Mouse (Mus musculus): ENCODE measurements around the gene Wdr11. TPM values are rescaled to one million over a fixed set of nuclear protein-coding genes. Genes with fewer than 3 reads are reported as not detected.
A peak's percentile ranks its signal among the peaks of the same experiment; 100 is the strongest.

Wdr11 gene
- polyA plus RNA-seq, 1 experiment = 17.2 TPM

DNA sequence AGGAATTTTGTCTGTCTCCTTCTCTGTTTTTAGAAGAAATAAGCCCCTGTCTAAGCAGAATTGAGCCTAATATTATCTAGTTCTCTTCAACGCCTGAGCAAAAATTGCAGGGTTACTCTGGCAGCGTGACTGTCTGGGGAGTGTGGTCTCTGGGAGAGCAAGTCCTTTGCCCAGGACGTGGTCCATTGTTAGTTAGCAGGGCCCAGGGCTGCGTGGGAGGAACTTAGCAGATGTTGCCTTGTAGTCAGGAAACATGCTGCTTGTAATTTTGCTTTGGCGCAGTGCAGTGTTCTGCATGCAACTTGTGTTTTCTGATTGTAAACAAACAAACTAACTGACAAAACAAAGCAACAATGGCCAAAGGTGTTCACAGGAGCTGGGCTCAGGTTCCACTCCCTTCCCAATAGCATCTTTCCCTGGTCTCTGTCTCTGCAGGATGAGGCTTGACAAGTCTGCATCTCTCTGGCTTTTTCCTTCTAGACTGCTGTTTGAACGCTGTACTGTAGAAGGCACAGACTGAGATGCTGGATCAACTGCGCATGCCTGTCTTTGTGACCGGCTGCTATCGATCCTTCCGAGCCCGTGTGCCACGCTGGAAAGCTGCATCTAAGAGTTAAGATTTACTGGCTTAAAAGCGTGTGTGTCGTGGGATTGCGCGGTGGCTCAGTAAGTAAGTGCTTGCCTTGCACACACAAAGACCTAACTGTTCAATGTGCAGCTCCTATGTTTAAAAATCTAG lies 70.6 kb downstream of the Wdr11 start:
- TF ChIP-seq CTCF (IDR thresholded peaks at IDR 0.05; ENCODE audit: extremely low read depth, insufficient read length, insufficient replicate concordance, low read depth, low read length) = no peak
- TF ChIP-seq POLR2A (IDR thresholded peaks at IDR 0.05; ENCODE audit: low read depth, low read length) = no peak
- H3K4me1 ChIP-seq (ENCODE audit: control insufficient read depth, insufficient read depth, insufficient read length, low read length) = peaks cover 25% of the 10 kb centered on the region
- H3K27me3 ChIP-seq (ENCODE audit: control insufficient read depth, insufficient read depth, low read length) = no peaks in the 10 kb centered on the region
- H3K27ac ChIP-seq (ENCODE audit: insufficient read depth, low read depth, low read length) = no peak overlapping the region
- H3K36me3 ChIP-seq (ENCODE audit: control insufficient read depth, insufficient read depth, low read length) = no peaks in the 10 kb centered on the region
- 78% methylated on average over 16 of the region's 16 CpGs for WGBS
- H3K4me3 ChIP-seq (ENCODE audit: low read depth, low read length) = no peak overlapping the region

DNA sequence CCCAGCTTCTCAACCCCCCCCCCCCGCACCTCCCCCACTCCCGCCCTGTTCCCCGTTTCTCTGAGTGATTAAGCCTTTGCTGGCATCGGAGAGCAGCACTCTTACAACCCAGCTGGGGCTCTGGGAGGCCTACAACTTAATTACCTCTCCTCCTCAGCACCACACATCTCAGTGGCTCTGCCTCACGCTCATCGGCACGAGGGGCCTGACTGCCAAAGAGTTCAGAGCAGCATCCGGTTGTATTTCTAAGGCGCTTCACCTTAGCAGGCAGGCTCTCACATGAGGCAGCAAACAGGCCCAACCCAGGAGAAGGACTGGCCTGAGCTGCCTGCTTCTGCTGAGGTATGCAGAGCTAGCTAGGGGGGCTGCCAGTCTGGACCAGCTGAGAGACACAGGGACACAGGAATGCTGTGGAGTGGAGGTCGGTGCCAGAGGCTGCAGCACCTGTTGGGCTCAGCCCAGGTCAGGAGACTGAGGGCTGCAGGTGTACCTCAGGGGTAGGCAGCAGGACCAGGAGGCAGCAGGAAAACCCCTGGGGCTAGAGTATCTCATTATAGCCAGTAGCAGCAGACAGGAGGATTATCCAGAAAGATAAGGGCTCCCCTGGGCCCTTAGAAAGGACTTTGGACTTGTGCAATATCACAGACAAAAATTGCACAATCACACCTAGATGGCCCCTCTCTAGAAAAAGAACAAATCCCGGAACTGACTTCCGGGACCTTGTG lies 72.3 kb downstream of the Wdr11 start:
- WGBS = 14% methylated on average over 12 of the region's 12 CpGs
- Histone ChIP-seq H3K36me3 (ENCODE audit: control insufficient read depth, insufficient read depth, low read length) (no peaks in the 10 kb centered on the region), H3K4me3 (ENCODE audit: low read depth, low read length) (no peak overlapping the region), H3K27ac (ENCODE audit: insufficient read depth, low read depth, low read length) (peak overlapping the region; percentile 41; the same call in 1 of the 2 replicates), H3K27me3 (ENCODE audit: control insufficient read depth, insufficient read depth, low read length) (no peaks in the 10 kb centered on the region), H3K4me1 (ENCODE audit: control insufficient read depth, insufficient read depth, insufficient read length, low read length) (peaks cover 25% of the 10 kb centered on the region)
- TF ChIP-seq CTCF (IDR thresholded peaks at IDR 0.05; ENCODE audit: extremely low read depth, insufficient read length, insufficient replicate concordance, low read depth, low read length) (no peak), POLR2A (IDR thresholded peaks at IDR 0.05; ENCODE audit: low read depth, low read length) (no peak)

DNA sequence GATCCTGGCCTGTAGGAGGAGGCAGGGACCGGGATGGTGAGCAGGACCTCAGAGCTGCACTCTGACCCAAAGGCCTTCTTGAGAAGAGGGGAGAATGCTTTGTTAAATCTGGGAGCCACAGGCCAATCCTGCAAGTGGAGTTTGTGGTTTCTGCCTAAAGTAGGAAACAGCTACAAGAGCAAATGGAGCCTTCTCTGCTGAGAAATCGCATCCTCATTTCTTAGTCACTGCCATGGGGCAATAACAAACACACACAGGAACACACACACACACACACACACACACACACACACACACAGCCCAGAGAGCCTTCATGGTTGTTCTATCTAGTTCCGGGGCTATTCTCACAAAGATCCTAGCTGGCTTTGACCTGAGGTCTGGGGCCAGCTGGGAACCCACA lies 73.7 kb downstream of the Wdr11 start:
- Histone ChIP-seq H3K4me3 (ENCODE audit: low read depth, low read length) (no peak overlapping the region), H3K27ac (ENCODE audit: insufficient read depth, low read depth, low read length) (peak overlapping the region; percentile 13; the same call in 1 of the 2 replicates), H3K4me1 (ENCODE audit: control insufficient read depth, insufficient read depth, insufficient read length, low read length) (peaks cover 25% of the 10 kb centered on the region), H3K27me3 (ENCODE audit: control insufficient read depth, insufficient read depth, low read length) (no peaks in the 10 kb centered on the region), H3K36me3 (ENCODE audit: control insufficient read depth, insufficient read depth, low read length) (no peaks in the 10 kb centered on the region)
- WGBS = 65% methylated on average over 3 of the region's 3 CpGs
- no peak for TF ChIP-seq POLR2A (IDR thresholded peaks at IDR 0.05; ENCODE audit: low read depth, low read length)
- no peak for TF ChIP-seq CTCF (IDR thresholded peaks at IDR 0.05; ENCODE audit: extremely low read depth, insufficient read length, insufficient replicate concordance, low read depth, low read length)

DNA sequence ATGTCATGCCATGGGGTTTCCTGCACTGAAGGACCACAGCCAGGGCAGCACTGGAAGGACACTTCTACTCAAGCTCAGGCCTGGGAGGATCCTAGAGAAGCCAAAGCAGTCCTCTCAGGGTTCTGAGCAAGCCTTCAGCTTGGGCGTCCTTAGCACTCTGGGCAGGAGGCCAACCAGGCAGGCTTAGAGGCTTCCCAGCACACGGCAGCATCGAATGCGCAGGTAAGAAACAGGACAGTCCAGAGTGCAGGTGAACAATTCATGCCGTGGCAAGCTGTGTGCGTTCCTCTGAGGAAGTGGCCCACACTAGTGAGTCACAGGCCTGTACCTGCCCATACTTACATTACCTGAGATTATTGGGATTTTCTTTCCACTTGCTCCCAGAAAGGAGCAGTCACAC lies 74.3 kb downstream of the Wdr11 start:
- Histone ChIP-seq H3K4me1 (ENCODE audit: control insufficient read depth, insufficient read depth, insufficient read length, low read length) (peaks cover 25% of the 10 kb centered on the region), H3K27ac (ENCODE audit: insufficient read depth, low read depth, low read length) (peak overlapping the region; percentile 13; the same call in 1 of the 2 replicates), H3K36me3 (ENCODE audit: control insufficient read depth, insufficient read depth, low read length) (no peaks in the 10 kb centered on the region), H3K4me3 (ENCODE audit: low read depth, low read length) (no peak overlapping the region), H3K27me3 (ENCODE audit: control insufficient read depth, insufficient read depth, low read length) (no peaks in the 10 kb centered on the region)
- WGBS = 19% methylated on average over 6 of the region's 6 CpGs
- TF ChIP-seq CTCF (IDR thresholded peaks at IDR 0.05; ENCODE audit: extremely low read depth, insufficient read length, insufficient replicate concordance, low read depth, low read length) (no peak), POLR2A (IDR thresholded peaks at IDR 0.05; ENCODE audit: low read depth, low read length) (no peak)

DNA sequence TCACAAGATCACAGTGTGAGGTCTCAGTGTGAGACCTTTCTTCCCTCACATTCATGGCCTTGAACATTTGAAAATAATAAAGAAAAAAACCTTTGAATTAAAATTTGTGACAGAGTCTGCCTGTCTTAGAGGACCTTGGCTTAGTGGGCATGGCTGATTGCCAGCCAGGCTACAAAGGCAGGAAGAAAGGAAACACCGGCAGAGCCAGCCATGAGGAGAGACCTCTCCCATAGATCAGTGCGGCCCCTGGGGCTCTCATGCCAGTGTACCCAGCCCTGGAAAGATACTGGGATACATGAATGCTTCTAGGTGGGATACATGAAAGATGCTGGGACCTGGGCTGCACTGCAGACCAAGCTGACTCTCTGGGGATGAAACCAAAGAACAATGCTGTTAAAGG lies 74.9 kb downstream of the Wdr11 start:
- Histone ChIP-seq H3K36me3 (ENCODE audit: control insufficient read depth, insufficient read depth, low read length) (no peaks in the 10 kb centered on the region), H3K27me3 (ENCODE audit: control insufficient read depth, insufficient read depth, low read length) (no peaks in the 10 kb centered on the region), H3K4me1 (ENCODE audit: control insufficient read depth, insufficient read depth, insufficient read length, low read length) (peaks cover 25% of the 10 kb centered on the region), H3K27ac (ENCODE audit: insufficient read depth, low read depth, low read length) (no peak overlapping the region), H3K4me3 (ENCODE audit: low read depth, low read length) (no peak overlapping the region)
- 47% methylated on average over 2 of the region's 2 CpGs for WGBS
- no peak for TF ChIP-seq POLR2A (IDR thresholded peaks at IDR 0.05; ENCODE audit: low read depth, low read length)
- TF ChIP-seq CTCF (IDR thresholded peaks at IDR 0.05; ENCODE audit: extremely low read depth, insufficient read length, insufficient replicate concordance, low read depth, low read length) = no peak

DNA sequence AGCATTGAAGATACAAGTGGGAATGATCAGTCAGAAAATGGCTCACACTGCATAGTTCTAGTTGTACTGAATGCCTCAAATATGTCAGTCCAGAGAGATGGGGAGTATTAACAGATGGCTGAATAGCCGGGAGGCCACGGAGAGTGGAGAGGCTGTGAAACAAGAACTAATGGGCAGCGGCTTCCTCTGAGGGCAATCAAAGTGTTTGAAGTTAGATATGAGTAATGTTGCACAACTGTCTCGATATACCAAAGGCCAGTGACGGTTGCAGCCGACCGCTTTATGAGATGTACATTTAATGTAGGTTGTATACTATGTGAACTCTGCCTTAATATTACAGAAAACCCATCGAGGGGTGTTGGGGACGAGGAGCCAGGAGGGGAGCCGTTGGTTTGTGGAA lies 78.6 kb downstream of the Wdr11 start:
- Histone ChIP-seq H3K27ac (ENCODE audit: insufficient read depth, low read depth, low read length) (no peak overlapping the region), H3K27me3 (ENCODE audit: control insufficient read depth, insufficient read depth, low read length) (no peaks in the 10 kb centered on the region), H3K4me1 (ENCODE audit: control insufficient read depth, insufficient read depth, insufficient read length, low read length) (peaks cover 11% of the 10 kb centered on the region; the same call in 1 of the 2 replicates), H3K4me3 (ENCODE audit: low read depth, low read length) (no peak overlapping the region), H3K36me3 (ENCODE audit: control insufficient read depth, insufficient read depth, low read length) (no peaks in the 10 kb centered on the region)
- TF ChIP-seq CTCF (IDR thresholded peaks at IDR 0.05; ENCODE audit: extremely low read depth, insufficient read length, insufficient replicate concordance, low read depth, low read length) (no peak), POLR2A (IDR thresholded peaks at IDR 0.05; ENCODE audit: low read depth, low read length) (no peak)
- 19% methylated on average over 10 of the region's 10 CpGs for WGBS
